Mouse (Mus musculus): ENCODE data around the gene Aspm.
"Not testable (repeated sequence)": the region's sequence is repeated elsewhere in the genome, so short reads cannot be mapped to it uniquely, and the experiment has no call there.

Aspm gene

DNA sequence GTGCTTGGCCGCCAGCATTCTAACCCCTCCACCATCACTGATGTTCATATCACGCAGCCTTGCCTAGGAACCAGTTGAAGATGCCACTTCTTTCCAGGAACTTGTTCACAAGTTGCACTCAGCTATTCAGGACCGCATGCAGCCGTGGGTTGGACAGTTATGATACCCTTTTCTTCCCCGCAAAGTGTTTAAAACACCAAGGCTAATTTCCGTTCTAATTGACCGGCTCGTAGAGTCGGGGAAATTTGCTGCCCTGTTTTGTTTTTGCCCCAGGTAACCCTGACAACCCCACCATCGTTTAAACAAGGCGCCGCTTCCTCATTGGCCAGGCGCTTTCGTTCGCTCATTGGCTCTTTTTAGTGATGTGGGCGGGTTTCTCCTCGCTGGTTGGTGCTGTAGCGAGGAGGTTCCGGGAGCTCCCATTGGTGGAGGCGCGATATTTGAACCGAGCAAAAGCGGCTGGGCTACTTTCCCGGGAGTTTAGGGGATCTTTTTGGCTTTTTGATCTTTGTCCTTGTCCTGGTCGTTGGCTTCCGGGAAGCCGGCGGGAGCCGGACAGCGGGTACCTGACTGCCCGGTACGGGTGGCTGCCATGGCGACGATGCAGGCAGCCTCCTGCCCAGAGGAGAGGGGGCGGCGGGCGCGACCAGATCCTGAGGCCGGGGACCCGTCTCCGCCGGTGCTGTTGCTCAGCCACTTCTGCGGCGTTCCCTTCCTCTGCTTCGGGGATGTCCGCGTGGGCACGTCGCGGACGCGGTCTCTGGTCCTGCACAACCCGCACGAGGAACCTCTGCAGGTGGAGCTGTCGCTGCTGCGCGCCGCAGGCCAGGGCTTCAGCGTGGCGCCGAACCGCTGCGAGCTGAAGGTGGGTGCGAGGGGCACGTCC lies at the start of gene Aspm:
Gene Aspm, plus strand, starts transcription at position 433 of the 886 bp plus-strand sequence.
- DNase-seq, result peak; percentile 85 to 90

DNA sequence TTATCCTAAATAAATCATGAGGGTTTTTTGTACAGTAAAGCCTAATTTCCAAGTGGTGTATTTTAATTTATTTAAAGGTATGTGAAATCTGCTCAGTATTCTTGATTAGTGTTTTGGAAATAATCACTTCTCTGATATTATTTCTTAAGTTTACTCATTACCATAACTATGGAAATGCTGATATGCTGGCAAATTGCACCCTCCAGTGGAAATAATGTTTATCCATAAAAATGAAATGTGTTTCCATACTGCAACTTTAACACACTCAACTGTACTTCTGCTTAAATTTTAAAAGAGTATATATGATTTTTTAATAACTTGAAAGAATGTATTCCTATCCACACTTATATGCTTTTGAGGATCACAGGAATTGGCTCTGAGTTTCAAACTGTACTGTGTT lies 48.8 kb upstream of the Aspm start:
- no peak for DNase-seq

DNA sequence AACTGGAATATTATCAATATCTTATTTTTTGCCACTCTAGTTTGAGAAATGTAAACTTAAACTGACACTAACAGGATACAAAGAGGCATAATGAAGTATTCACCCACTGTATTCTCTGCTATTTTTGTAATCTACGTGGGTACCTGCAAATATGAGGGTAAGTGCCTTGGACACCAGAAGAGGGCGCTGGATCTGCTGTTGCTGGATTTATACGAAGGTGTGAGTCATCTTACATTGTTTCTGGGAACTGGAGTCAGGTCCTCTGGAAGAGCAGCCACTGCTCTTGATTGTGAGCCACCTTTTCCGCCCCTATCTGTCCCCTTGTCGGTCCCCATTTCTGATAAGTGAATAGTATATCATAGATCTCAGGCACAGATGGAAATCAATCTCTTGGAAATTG lies 46.9 kb upstream of the Aspm start:
- no peak for DNase-seq

DNA sequence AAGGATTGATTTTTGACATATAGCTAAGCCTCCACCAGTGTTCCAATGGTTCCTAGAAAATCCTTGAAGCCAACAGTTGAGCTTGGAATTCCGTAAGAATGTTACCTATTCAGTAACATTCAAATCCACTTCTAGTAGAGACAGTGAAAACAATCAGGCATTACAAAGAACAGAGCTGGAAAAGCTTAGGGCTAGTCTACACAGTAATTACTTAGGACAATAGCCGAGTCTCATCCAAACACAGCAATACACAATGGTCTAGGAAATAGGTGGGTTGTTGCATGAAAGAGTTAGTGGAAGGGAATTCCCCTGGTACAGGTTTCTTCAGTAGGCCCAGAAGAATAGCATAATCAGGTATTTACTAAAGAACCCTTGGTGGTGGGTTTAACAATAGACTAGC lies 42.2 kb upstream of the Aspm start:
- not testable (repeated sequence) for DNase-seq

DNA sequence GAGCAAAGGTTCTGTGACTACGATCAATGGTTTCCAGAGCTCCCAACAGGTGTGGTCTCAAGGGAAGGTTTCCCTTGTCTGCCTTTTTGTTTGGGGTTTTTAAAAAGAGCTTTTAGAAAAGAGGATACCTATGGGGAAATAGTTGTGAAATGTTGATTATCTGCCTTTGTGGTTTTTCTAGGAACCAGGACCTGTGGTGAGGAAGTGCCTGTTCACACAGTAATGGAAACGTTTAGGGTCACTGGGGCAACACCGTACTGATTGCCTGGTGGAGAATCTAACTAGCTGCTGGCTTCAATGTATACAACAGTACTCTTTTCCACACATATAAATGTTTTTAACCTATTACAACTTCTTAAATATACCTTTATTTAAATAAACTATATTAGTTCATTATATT lies 41.1 kb upstream of the Aspm start:
- DNase-seq, result no peak

DNA sequence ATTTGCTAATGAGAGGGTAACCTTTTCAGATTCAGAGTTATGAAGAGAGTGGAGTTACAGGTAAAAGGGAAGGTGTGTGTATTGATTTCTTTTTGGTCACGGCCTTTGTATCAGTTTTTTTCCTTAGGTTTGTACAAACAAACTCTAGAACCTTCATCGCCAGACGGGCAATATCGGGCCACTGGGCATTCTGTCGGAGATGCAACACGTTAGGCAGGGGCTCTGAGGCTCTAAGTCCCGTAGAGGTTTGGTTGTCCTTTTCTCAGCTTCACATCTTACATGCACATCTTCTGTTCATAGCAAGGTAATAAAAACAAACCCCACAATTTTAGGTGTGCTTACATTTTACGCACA lies 33.1 kb upstream of the Aspm start:
- DNase-seq, result no peak

DNA sequence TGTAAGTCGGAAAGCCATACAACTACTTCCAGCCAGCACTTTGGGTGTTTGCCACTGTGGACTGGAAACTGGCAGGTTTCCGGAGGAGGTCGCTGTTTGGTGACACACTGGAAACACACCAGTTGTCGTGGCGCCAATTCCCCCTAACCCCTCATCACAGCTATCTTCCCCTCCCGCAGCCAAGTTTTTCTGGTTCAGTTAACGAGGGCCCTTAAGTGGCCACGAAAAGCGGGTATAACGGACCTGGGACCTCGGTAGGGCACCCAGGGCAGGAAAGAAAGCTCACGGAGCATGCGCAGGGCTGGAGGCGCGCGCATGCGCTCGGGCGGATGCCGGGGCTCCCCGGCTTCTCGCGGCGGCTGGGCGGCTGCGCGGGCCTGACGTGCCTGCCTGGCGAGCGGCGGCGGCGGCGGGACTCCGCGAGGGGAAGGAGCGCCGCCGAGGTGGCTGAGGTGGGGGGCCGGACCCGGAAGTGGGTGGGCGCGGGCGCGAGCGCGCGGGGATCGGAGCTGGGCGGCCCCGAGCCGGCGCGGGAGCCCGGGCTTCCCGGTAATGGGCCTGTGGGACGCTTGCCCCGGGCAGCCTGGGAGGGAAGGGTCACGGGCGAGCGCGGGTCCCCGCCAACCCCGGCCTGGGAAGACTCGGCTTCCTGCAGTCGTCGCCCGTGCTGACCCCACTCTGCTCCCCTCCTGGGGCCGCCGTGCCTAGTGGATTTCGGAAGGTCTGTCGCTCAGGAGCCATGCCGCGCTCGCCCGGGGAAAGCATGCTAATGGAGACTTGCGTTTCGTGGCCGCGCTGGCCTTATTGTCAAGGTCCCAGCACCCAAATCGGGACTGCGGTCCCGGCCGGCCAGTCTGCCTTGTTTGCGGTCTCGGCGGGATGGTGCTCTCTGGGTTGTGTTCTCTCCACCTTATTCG lies 32.4 kb upstream of the Aspm start, which contains the start of gene Zbtb41:
Gene Zbtb41, plus strand, starts transcription at position 414 of the 917 bp plus-strand sequence.
- peak; percentile 87 to 93 for DNase-seq

DNA sequence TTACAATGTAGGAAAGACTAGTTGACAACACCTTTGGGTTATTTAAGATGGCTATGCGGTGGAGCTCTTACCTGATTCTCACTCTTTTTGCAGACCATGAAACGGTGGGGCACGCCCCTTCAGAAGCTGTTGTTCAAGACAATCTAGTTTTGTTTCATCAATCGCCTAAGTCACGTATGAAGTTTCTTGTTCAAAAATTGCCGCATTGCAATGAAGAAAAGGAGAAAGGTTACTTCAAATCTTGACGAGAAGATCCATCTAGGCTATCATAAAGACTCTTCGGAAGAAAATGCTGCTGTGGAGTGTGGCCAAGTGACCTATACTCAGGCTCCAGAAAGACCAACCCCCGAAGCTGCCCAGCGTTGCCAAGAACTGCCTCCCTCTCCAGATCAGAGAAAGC lies 31.6 kb upstream of the Aspm start:
- peak; percentile 9 to 11 for DNase-seq

DNA sequence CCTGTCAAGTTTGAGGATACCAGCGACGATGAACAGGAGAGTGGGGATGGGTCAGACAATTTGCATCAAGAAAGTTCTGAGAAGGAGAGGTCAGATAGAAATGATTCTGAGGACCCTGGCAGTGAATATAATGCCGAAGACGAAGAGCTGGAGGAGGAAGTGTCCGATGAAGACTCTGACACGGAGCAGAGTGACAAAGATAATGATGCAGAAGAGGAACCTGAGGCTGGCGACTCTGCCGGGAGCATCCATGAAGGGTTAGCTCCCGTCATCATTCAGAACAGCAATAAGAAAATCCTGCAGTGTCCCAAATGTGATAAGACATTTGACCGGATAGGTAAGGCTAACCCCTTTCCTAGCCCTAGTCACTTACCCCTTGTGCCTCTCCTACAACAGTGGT lies 30.6 kb upstream of the Aspm start:
- DNase-seq, result no peak

DNA sequence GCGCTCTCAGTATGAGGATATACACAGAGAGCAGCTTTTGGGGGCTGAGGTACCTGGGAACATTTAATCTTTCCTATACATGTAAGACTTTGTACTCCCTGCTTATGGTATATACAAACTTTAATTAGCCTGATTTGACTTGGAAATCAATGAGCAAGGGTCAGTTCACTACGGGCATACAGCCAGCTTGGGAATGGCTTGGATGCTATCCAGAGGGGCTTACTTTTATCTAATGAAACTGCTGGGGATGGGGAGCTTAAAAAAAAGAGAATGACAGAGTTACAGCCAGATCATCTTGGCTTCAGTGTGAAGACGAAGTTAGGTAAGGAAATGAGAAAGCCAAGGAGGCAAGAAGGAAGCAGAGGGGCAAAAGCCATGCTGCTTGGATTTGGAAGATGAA lies 29.6 kb upstream of the Aspm start:
- no peak for DNase-seq

DNA sequence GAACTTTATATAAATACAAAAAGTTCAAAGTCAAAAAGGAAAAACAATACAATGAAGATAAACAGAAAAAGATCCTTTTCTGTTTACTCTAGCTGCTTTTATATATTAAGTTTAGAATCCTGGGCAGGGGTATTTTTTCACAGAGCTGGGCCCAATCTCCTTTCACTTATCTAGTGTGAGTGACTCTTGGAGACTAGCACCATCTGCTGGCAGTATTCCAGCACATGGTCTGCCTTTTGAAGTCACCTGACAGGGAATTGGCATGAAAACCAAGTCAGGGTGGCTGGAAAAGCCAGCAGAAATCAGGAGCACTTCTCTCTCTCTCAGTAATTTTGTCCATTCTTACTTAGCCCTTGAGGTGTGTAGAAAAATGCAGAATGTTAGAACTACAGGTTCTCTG lies 16.2 kb upstream of the Aspm start:
- peak in 1 of 2 experiments; percentile 25 for DNase-seq

DNA sequence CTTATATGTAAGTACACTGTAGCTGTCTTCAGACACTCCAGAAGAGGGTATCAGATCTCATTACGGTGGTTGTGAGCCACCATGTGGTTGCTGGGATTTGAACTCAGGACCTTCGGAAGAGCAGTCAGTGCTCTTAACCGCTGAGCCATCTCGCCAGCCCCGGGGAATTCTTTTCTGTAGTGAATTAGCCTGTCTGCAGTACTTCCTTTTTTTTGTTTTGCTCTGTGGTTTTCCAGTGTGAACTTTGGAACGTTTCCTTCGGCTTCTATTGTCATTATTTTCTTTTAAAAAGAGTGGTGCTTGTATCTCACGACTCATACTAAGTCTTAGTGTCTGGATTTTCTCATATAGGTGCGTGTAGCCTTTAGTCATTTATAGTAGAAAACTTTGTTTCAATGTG lies 11.5 kb upstream of the Aspm start:
- DNase-seq, result not testable (repeated sequence)

DNA sequence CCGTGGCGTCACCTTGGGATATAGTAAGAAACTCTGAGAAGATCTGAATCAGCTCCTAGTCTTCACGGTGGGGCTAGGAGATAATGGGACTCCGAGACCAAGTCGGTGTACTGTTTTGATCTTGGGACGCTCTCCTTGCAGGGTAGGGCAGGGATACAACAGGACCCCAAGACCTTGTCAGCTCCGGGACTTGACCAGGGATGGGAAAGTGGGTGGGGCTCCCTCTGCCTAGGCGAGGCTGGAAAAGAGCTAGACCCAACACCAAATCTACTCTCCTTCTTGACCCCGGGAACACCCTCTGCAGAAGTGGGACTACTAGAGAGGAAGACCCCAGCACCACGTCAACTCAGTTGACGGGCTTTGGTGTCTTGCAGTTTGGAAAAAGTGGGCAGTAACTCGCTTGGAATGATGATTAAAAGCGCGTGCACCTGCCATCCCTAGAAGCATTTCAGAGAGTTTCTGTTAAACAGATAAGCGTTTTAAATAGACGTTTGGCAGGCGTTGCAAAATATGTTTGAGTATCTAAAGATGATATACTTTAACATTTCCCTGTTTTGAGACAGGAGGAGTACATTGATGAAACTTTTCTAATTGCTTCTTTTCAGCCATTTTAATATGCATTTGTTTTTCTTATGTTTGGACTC lies 776 bp downstream of the Aspm start:
- DNase-seq, result peak in 1 of 2 experiments; percentile 32

DNA sequence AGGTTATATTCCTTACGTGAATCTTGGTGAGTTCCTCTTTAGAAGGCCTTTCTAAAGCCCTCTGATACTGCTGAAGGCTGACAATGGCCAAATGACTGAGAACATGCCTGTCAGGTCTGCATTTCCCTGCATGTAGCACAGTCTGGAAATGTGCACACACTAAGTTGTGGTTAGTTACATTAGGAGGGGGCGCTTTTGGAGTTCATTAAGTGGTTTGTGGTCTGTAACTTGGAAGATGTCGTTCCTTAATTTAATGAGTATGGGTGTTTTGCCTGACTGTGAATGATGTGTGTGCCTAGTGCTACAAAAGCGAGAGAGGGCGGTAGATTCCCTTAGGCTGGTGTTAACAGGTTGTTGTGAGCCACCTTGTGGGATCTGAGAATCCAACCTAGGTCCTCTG lies 6.2 kb downstream of the Aspm start:
- no peak for DNase-seq

DNA sequence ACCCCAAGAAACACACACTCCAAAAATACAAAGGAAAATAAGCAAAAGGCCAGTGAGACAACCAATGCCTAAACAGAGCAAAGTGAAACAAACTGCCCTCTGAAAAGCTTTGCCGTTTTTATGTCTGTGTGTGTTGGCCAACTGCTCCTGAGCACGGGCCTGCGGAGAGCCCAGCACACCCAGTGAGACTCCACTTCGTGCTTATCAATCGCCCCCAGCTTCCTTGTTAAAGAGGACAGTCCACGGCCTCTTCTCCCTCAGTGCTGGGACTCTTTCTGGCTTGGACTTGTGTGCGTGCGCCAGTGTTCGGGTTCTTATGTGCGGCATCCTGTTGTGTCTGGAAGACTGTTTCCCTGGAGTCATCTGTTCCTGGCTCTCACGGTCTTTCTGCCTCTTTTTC lies 11.4 kb downstream of the Aspm start:
- no peak for DNase-seq

DNA sequence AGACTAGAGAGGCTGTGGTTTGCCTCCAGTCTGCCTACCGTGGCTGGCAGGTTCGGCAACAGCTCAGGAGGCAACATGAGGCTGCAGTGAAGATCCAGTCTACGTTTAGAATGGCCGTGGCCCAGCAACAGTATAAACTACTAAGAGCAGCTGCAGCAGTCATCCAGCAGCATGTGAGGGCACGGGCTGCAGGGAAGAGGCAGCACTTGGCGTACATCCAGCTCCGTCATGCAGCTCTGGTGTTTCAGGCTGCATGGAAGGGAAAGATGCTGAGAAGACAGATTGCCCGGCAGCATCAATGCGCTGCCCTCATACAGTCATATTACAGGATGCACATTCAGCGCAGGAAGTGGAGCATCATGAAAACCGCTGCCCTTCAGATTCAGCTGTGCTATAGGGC lies 24.3 kb downstream of the Aspm start:
- DNase-seq, result no peak

DNA sequence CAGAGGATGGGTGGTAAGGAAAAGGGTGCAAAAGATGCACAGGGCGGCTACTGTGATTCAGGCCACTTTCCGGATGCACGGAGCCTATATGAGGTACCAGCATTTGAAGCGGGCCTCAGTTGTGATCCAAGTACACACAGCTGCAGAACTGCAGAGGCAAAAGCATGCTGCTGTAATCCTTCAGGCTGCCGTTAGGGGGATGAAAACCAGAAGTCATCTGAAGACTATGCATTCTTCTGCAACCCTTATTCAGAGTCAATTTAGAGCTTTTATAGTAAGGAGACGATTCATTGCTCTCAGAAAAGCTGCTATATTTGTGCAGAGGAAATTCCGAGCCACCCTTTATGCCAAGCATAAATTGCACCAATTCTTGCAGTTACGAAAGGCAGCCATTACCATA lies 25.7 kb downstream of the Aspm start:
- no peak for DNase-seq

DNA sequence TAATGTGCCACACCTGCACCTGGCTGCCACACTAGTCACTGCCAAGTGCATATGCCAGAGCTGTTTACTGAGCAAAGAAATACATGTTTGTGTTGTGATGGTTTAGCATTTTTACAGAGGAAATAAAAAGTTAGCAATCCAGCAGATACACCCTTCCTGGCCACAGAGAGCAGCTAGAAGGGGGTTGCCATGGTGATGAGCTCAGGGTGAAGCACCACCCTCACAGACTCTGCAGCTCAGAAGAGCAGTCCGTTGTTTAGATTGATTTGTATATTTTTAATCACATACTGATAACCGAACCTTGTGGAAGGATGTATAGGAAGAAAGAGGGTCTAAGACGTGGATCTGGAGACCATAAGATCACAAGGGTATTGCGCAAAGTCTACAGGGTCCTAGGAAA lies 26.6 kb downstream of the Aspm start:
- DNase-seq, result no peak

DNA sequence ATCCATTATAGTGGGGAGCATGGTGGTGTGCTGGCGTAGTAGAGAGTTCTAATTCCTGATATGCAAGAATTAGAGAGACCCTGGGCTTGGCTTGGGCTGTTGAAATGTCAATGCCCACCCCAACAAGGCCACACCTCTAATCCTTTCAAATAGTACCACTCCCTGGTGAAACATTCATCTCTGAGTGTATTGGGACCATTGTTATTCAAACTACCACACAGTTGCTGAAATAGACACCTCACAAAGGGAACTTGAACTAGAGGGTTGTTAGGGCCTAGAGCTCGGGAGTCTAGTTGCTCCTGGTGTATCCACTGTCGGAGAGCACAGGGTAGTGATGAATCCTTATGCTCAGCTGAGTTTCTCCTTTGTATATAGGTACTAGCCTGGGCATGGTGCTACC lies 40.1 kb downstream of the Aspm start:
- no peak for DNase-seq

DNA sequence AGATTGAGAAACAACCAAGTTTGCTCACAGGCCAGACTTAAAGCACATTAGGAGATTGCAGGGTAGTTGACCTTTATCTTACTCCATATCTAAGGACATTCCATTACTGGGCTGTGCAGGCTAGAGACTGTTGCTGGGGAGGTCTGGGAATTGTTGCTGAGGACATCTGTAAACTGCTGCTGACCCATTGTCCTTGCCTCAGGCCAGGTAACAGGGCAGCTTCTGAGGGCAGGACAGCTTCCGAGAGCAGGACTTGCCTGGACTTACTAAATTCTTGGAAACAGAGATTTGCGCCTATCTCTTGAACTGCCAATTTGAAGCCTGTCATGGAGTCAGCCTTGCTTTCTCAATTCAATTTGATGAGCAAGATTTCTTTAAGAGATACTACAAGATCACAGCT lies 40.8 kb downstream of the Aspm start:
- no peak for DNase-seq

DNA sequence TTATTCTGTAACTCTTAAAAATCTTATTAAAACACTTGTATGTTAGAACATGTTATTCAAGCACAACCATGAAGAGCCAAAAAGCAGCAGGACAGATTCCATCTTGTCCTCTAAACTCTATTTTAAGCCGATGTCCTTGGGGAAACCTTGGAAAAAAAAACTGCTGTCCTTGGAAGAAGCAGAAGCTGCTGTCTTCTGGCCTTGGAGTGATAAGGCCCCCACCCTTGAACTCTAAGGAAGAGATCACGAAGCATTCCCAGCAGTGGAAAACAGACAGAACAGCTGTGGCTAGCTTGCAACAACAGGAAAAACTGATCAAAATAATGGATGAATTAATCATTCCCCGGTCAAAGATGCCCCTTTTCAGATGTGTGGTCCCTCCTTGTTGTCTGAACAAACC lies 41.6 kb downstream of the Aspm start:
- no peak for DNase-seq

DNA sequence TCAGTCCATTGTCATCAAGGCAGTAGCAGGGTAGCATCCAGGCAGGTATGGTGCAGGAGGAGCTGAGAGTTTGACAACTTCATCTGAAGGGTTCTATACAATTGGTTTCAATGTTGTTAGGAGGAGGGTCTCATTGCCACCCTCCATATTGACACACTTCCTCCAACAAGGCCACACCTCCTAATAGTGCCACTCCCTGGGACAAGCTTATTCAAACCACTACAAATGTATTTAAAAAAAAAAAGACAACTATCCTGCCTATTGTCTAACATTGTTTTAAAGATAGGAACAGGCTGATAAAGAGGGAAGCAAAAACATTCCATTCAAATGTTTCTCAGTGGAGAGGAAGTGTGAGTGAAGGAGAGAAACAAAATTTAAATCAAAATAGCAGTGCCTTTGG lies 45.2 kb downstream of the Aspm start:
- no peak for DNase-seq

DNA sequence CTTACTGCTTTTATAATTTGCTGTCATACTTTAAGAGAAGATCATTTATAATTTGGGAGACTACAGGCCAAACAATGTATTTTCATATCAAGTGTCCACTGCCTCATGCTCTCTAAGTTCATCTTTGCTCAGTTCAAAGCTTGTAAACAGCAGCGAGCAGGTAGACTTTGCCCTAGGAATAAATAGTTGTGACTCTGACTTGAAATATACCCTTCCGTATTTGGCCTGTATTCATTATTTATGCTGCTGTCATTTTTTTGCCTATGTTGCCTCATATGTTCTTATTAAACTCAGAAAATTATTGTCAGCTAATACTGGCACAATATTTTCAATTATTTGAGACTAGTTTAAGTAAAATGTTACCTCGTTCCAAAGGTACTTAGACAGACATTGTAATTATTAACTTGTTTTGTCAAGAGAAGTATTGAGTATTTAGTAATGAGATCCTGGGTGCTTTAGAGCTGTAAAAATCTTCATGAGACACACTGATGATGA lies 46.7 kb downstream of the Aspm start, which contains the start of gene F13b:
Gene F13b, plus strand, starts transcription at position 445 of the 495 bp plus-strand sequence.
- no peak for DNase-seq
